Mouse (Mus musculus) lung, embryonic 14.5 days (tissue): ENCODE data around the gene Fgf15. TPM values are rescaled to one million over a fixed set of nuclear protein-coding genes. Genes with fewer than 3 reads are reported as not detected.
A peak's percentile ranks its signal among the peaks of the same experiment; 100 is the strongest.

Source experiments
- ATAC-seq: fragments of 200-750 bp; cut with Nextera tagmentation; 2 replicates; pipeline ENCODE4 v1.8.0; 2017; ENCODE audit warnings: mild to moderate bottlenecking, moderate TSS enrichment, moderate library complexity; ENCODE audit not compliant: insufficient read depth
- DNase-seq: peaks from one replicate; pipeline ENCODE4 v3.0.0-alpha.2; 2015
- H3K27ac ChIP-seq: fragments of 300-500 bp; sonication (generic); 2 replicates; pipeline ENCODE4 v1.5.1; 2014; ENCODE audit warnings: low read depth, mild to moderate bottlenecking, moderate library complexity
- H3K27me3 ChIP-seq: fragments of 300-500 bp; sonication (generic); 2 replicates; pipeline ENCODE4 v1.6.1; 2014; ENCODE audit warnings: low read length, control low read depth; ENCODE audit not compliant: insufficient read depth
- H3K36me3 ChIP-seq: fragments of 300-500 bp; sonication (generic); 2 replicates; pipeline ENCODE4 v1.6.1; 2014; ENCODE audit warnings: control low read depth; ENCODE audit not compliant: insufficient read depth
- H3K4me1 ChIP-seq: fragments of 300-500 bp; sonication (generic); 2 replicates; pipeline ENCODE4 v1.6.1; 2014; ENCODE audit warnings: antibody characterized with exemption, control low read depth; ENCODE audit not compliant: insufficient read depth
- H3K4me2 ChIP-seq: fragments of 300-500 bp; sonication (generic); 2 replicates; pipeline ENCODE4 v1.6.1; 2014; ENCODE audit warnings: mild to moderate bottlenecking
- H3K4me3 ChIP-seq: fragments of 300-500 bp; sonication (generic); 2 replicates; pipeline ENCODE4 v1.5.1; 2014; ENCODE audit warnings: low read depth, low read length
- H3K9ac ChIP-seq: fragments of 300-500 bp; sonication (generic); 2 replicates; pipeline ENCODE4 v1.6.1; 2014
- H3K9me3 ChIP-seq: fragments of 300-500 bp; sonication (generic); 2 replicates; pipeline ENCODE4 v1.6.1; 2016; ENCODE audit warnings: low read depth, low read length, control low read depth
- CTCF ChIP-seq: IDR thresholded peaks from 2 replicates; pipeline ENCODE4 v1.5.1; 2016; ENCODE audit warnings: antibody characterized with exemption, low read depth
- WGBS: fragments of 180-500 bp; shearing (Covaris S2); extraction: QIAGEN DNeasy Blood & Tissue Kit; methylation state at CpG from one replicate; pipeline ENCODE4 v1.1.7; 2014; 5-methylcytosine and 5-hydroxymethylcytosine counted together
- polyA plus RNA-seq: library from polyadenylated mRNA; unstranded; fragments of >200 nt; fragmentation: Nextera tagmentation; extraction: Ambion mirVana; gene quantifications from 2 replicates; pipeline ENCODE4 v1.2.1, GENCODE M21; 2014

The Fgf15 gene
- polyA plus RNA-seq, 1 experiment from 2014 or later, result not detected

GRCm38 (mm10) chr7:144867602-144868001 is 28.7 kb upstream of the Fgf15 start:
- Histone ChIP-seq H3K4me3 (no peak overlapping the region), H3K27me3 (peaks cover 30% of the 10 kb centered on the region), H3K9me3 (no peaks in the 10 kb centered on the region), H3K4me1 (no peaks in the 10 kb centered on the region), H3K4me2 (no peak overlapping the region), H3K36me3 (no peaks in the 10 kb centered on the region), H3K9ac (no peak overlapping the region), H3K27ac (no peak overlapping the region)
- DNase-seq (peak; percentile 14), ATAC-seq (no peak)
- no peak for TF ChIP-seq CTCF
- 65% methylated on average over 8 of the region's 8 CpGs for WGBS

- Histone ChIP-seq H3K4me3 (no peak overlapping the region), H3K9me3 (no peaks in the 10 kb centered on the region), H3K4me2 (no peak overlapping the region), H3K36me3 (no peaks in the 10 kb centered on the region), H3K27ac (no peak overlapping the region), H3K27me3 (no peaks in the 10 kb centered on the region), H3K9ac (no peak overlapping the region), H3K4me1 (no peaks in the 10 kb centered on the region)
- peak; percentile 45 for DNase-seq
- TF ChIP-seq CTCF, result no peak
- 36% methylated on average over 4 of the region's 4 CpGs for WGBS
- peak; percentile 24; the same call in 1 of the 2 replicates for ATAC-seq
These were observed 23.9 kb upstream of the Fgf15 start for GRCm38 (mm10) chr7:144872420-144872819.

- no peak overlapping the region for H3K9ac ChIP-seq
- no peak for TF ChIP-seq CTCF
- H3K27ac ChIP-seq, result no peak overlapping the region
- H3K4me1 ChIP-seq, result no peaks in the 10 kb centered on the region
- no peak overlapping the region for H3K4me3 ChIP-seq
- WGBS, result 72% methylated on average over 4 of the region's 4 CpGs
- no peak overlapping the region for H3K4me2 ChIP-seq
- no peaks in the 10 kb centered on the region for H3K27me3 ChIP-seq
- no peak for ATAC-seq
- no peak for DNase-seq
- no peaks in the 10 kb centered on the region for H3K9me3 ChIP-seq
- no peaks in the 10 kb centered on the region for H3K36me3 ChIP-seq
These were observed 23.2 kb upstream of the Fgf15 start for GRCm38 (mm10) chr7:144873160-144873559.

- no peak for TF ChIP-seq CTCF
- Histone ChIP-seq H3K4me3 (no peak overlapping the region), H3K27ac (no peak overlapping the region), H3K4me2 (no peak overlapping the region), H3K36me3 (no peaks in the 10 kb centered on the region), H3K9me3 (no peaks in the 10 kb centered on the region), H3K4me1 (no peaks in the 10 kb centered on the region), H3K9ac (no peak overlapping the region), H3K27me3 (no peaks in the 10 kb centered on the region)
- ATAC-seq (no peak), DNase-seq (no peak)
- WGBS, result 62% methylated on average over 4 of the region's 4 CpGs
These were observed 22.1 kb upstream of the Fgf15 start for GRCm38 (mm10) chr7:144874226-144874625.

- Histone ChIP-seq H3K27me3 (no peaks in the 10 kb centered on the region), H3K36me3 (no peaks in the 10 kb centered on the region), H3K9me3 (no peaks in the 10 kb centered on the region), H3K27ac (no peak overlapping the region), H3K4me3 (no peak overlapping the region), H3K9ac (no peak overlapping the region), H3K4me1 (no peaks in the 10 kb centered on the region), H3K4me2 (no peak overlapping the region)
- ATAC-seq, result no peak
- no peak for DNase-seq
- WGBS, result 97% methylated on average over 1 of the region's 1 CpGs
- TF ChIP-seq CTCF, result no peak
These were observed 17.9 kb upstream of the Fgf15 start for GRCm38 (mm10) chr7:144878401-144878800.

DNA sequence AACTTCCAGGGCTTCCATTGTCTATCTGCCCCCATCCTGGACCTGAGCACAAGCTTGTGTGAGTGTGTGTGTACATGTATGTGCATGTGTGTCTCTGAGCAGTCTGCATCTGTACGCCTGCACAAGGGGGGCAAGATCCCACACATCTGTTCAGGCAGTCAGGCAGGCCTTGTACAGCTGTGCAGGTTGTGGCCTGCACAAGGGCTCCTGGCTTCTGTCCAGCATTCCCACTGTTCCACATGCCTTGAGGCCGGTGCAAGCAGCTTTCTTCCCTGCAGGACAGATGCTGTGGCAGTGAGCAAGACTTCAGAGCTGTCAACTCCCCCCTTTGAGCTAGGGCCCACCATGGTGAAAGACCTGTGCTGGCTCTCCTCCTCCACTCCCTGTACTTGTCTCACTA is 13.2 kb upstream of the Fgf15 start:
- 23% methylated on average over 2 of the region's 2 CpGs for WGBS
- Histone ChIP-seq H3K36me3 (no peaks in the 10 kb centered on the region), H3K4me2 (no peak overlapping the region), H3K27me3 (no peaks in the 10 kb centered on the region; the same call in 1 of the 2 replicates), H3K27ac (no peak overlapping the region), H3K9me3 (no peaks in the 10 kb centered on the region), H3K4me3 (no peak overlapping the region), H3K9ac (no peak overlapping the region), H3K4me1 (no peaks in the 10 kb centered on the region)
- ATAC-seq, result no peak; the same call in 1 of the 2 replicates
- peak; percentile 50 for DNase-seq
- no peak for TF ChIP-seq CTCF

GRCm38 (mm10) chr7:144887672-144888071 is 8.7 kb upstream of the Fgf15 start:
- no peak for DNase-seq
- H3K36me3 ChIP-seq, result no peaks in the 10 kb centered on the region
- 84% methylated on average over 2 of the region's 2 CpGs for WGBS

More at GRCm38 (mm10) chr7:144887672-144888071, 8.7 kb upstream of the Fgf15 start:
- no peaks in the 10 kb centered on the region for H3K4me1 ChIP-seq
- H3K27me3 ChIP-seq, result peaks cover 17% of the 10 kb centered on the region
- no peak overlapping the region for H3K27ac ChIP-seq
- H3K9me3 ChIP-seq, result no peaks in the 10 kb centered on the region
- TF ChIP-seq CTCF, result 0 out of 2 replicates have a peak, but pooled peaks have one; percentile 11
- no peak overlapping the region for H3K4me3 ChIP-seq
- H3K4me2 ChIP-seq, result no peak overlapping the region
- ATAC-seq, result no peak
- H3K9ac ChIP-seq, result no peak overlapping the region
